Mouse (Mus musculus) embryonic stem cell, embryonic (primary cell): Measurements from ENCODE around the gene Aimp1.

ENCODE experiments used
- CTCF ChIA-PET, 4 experiments: fragments of 300-600 bp in 2 of 4; fragments of 350-600 bp in 2 of 4; sonication (Branson Sonifier 250); formaldehyde crosslinking; loops; one replicate each; lab custom pipeline; 2022; ENCODE audit warnings: inconsistent platforms in 2 of 4; lab: Charles Lee
- POLR2A ChIA-PET, 4 experiments: fragments of 300-600 bp in 2 of 4; fragments of 350-600 bp in 2 of 4; sonication (Branson Sonifier 250); formaldehyde crosslinking; loops; one replicate each; lab custom pipeline; 2022; ENCODE audit warnings: antibody characterized with exemption in 4 of 4, inconsistent platforms in 1 of 4; lab: Charles Lee

Gene Aimp1

DNA sequence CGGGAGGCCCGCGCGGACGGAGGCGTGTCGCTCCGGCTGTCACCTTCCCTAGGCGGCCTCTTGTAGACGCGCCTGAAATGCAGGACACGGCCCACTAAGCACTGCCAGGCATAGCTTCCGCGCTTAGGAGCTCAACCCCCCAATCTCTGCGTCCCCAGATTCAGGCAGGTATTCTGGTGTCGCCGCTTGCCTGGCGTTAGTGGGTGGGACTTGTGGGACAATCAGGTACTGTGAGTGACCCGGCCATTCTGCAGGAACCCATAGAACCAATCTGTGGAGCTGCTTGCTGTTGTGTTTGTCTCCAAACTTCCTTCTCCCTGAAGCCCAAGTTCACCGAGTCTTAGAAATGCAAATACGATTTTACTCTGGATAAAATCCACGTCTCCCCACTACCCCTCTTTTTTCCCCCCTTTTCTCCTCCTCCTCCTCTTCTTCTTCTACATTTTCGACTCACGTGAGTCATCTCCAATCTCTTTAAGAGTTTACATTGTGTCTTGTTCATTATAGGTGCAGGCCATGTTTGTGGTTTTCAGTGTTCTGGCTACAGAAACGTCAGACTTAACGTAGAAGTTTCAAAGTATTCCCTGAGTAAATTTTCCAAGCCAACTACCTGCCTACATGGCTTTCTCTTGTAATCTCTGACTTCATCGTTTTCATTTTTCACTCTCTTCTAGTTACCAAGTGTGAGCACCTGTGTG lies at the start of gene Aimp1:
TSS of gene Aimp1 (minus strand) at position 140 of the 698 bp plus-strand sequence.
- POLR2A ChIA-PET: interaction anchor here in 2 of 4 experiments (1.0 to 2.4 kb wide), 9 partner anchors 8 to 626 kb away, joined by 3 to 9 read pairs (median 5); partner anchors contain the start of genes Gstcd (in 1 of the 2) and Ints12 (in 1 of the 2)
- CTCF ChIA-PET: no interaction called here

- CTCF ChIA-PET: no interaction called here
- POLR2A ChIA-PET: interaction anchor here in 1 of 4 experiments (1.0 kb wide), 1 partner anchor 41 kb away, joined by 3 read pairs; the partner anchor contains the start of gene Tbck
Observed at GRCm38 (mm10) chr3:132724326-132724725, 40.2 kb upstream of the Aimp1 start.

GRCm38 (mm10) chr3:132717316-132717715 lies 33.1 kb upstream of the Aimp1 start:
- POLR2A ChIA-PET: interaction anchor here in 1 of 4 experiments (1.1 kb wide), 1 partner anchor 175 kb away, joined by 3 read pairs; no protein-coding TSS in a partner anchor
- CTCF ChIA-PET: no interaction called here

- CTCF ChIA-PET: no interaction called here
- POLR2A ChIA-PET: interaction anchor here in 1 of 4 experiments (1.1 kb wide), 1 partner anchor 31 kb away, joined by 4 read pairs; no protein-coding TSS in a partner anchor
Observed at GRCm38 (mm10) chr3:132713913-132714312, 29.7 kb upstream of the Aimp1 start.

DNA sequence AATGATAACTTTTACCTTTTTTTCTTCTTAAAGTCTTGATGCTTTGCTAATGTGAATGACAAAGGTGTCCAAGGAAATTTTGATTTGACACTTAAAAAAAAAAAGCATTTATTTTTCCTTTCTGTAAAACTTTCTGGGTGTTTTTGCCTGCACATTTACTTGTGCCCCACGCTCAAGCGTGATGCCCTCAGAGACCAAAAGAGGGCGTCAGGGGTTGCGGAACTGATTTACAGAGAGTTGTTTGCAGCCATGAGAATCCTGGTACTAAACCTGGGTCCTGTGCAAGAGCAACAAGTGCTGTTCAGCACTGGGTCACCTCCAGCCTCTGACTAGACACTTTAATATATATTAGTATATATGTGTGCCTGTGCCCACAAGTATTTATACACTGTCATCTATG lies 22.8 kb upstream of the Aimp1 start:
- CTCF ChIA-PET: no interaction called here
- POLR2A ChIA-PET: interaction anchor here in 1 of 4 experiments (1.6 kb wide), 1 partner anchor 23 kb away, joined by 4 read pairs; the partner anchor contains the start of genes Aimp1 and Tbck

DNA sequence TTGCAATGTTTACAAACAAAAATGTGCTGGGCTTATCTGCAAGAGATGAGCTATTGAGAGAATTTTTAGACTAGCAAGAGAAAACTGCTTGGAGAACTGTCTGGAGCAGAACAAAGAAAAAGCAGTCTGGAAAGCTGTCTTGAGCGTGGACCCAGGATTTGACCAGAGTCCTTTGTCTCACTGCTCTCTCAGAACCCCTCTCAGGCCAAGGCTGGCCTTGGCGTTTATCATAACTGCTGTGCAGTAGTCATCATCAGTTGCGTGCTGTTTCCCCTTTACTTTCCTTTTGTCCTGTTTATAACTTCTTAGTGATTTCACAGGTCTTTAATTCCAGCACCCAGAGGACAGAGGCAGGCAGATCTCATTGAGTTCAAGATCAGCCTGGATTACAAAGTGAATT lies 20.0 kb upstream of the Aimp1 start:
- POLR2A ChIA-PET: no interaction called here
- CTCF ChIA-PET: no interaction called here

- ChIA-PET POLR2A (interaction anchor here in 2 of 4 experiments (0.6 to 1.7 kb wide), 4 partner anchors 9 to 370 kb away, joined by 3 to 5 read pairs (median 4); partner anchors contain the start of genes Aimp1 (in 1 of the 2) and Tbck (in 1 of the 2)), CTCF (interaction anchor here in 3 of 4 experiments (0.5 to 1.2 kb wide), 3 partner anchors 69 to 878 kb away, joined by 3 to 6 read pairs (median 3); no protein-coding TSS in a partner anchor)
Observed at GRCm38 (mm10) chr3:132701368-132701767, 17.2 kb upstream of the Aimp1 start.

DNA sequence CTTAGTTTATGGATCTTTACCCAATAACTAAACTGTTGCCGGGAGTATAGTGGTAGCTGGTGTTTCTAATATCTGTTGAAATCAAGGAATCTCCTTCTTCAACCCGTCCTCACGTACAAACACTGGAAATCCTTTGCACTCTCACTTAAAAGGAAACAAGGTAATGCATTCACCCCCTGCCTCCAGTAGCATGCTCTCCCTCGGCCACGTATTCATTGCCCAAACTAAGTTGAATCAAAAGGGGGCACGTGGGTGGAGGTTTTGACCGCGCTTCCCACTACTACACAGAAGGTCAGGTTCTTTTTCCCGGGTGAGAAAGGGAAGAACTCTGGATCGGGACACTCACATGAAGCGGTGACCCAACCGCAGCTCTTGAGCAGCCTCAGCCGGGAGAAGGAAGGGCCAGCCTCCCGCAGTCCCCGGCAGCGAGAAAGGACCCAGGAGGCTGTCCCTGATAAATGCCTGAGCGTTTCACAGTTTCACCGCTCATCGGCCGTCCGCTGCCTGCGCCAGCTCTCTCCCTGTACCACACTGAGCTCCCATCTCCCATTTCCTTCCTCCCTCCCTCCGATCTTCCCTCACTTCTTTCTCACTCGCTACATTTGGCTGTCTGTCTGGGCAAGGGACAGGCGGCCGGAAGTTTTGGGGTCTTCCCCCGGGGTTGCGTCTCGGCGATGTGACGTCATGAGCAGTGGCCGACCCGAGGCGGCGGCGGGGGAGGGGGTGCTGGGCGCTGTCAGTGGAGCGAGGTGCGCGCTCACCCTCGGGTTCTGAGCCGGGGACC lies 531 bp downstream of the Aimp1 start, which contains the start of gene Tbck:
TSS of gene Tbck (plus strand) at position 698 of the 784 bp plus-strand sequence.
- CTCF ChIA-PET: no interaction called here
- POLR2A ChIA-PET: interaction anchor here in 2 of 4 experiments (0.7 to 2.4 kb wide), 13 partner anchors 8 to 1574 kb away, joined by 3 to 9 read pairs (median 4); partner anchors contain the start of genes Gstcd (in 1 of the 2), Ints12 (in 1 of the 2) and Lef1 (in 1 of the 2)

DNA sequence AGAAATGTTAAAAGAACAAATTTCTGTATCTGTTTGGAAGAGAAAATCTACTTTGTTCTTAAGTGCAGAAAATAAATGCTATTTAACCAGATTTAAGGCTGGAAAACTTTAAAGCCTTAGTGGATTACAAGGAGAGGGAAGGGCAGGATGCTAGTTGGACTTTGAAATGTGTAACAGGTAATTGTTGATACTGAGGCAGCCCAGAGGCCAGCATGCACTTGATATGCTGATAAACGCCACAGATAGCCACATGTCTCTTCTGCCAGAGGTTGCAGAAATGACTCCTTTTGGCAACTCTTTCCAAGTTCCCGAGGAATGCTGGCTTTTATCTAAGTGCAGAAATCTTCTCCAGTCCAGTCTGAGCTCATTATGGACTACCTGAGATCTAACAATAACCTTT lies 6.7 kb downstream of the Aimp1 start:
- CTCF ChIA-PET: no interaction called here
- POLR2A ChIA-PET: interaction anchor here in 1 of 4 experiments (0.6 kb wide), 1 partner anchor 500 kb away, joined by 4 read pairs; no protein-coding TSS in a partner anchor

DNA sequence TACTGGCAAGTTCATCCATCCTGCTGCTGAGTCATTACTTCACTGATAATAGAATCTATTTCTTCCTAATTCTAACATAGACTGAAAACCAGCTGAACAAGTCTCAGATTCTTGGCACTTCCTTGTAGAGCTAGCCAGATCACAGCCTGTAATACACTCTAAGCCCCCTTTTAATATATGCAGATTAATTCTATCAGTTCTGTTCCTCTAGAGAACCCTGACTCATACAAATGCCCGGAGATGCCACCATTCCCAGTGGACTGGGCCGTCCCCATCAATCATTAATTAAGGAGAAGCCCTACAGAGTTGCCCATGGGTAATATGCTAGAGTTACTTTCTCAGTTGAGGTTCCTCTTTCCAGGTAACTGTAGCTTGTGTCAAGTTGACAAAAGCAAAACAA lies 28.2 kb downstream of the Aimp1 start:
- ChIA-PET POLR2A (interaction anchor here in 1 of 4 experiments (1.4 kb wide), 1 partner anchor 13 kb away, joined by 3 read pairs; no protein-coding TSS in a partner anchor), CTCF (no interaction called here)

- POLR2A ChIA-PET: no interaction called here
- CTCF ChIA-PET: no interaction called here
Observed at GRCm38 (mm10) chr3:132653959-132654358, 30.2 kb downstream of the Aimp1 start.

GRCm38 (mm10) chr3:132651776-132652175 lies 32.4 kb downstream of the Aimp1 start:
- POLR2A ChIA-PET: no interaction called here
- CTCF ChIA-PET: no interaction called here

DNA sequence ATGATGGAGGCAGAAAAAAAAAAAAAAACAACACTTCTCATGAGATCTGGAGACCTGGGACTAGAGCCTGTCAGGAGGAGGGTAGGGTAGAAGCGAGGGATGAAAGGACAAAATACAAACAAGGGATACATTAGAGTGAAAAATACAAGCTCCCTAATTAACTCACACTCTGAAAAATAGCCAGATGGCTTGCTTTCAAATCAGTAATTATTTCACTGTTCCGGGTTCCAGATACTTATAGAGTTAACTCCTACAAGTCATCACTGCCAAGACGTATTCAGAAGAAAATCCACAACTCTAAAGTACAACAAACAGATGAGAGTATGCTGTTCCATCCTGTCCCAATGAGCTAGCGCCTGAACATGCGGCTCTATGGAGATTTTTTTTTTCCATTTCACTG lies 34.0 kb downstream of the Aimp1 start:
- POLR2A ChIA-PET: interaction anchor here in 1 of 4 experiments (1.5 kb wide), 1 partner anchor 45 kb away, joined by 3 read pairs; no protein-coding TSS in a partner anchor
- CTCF ChIA-PET: interaction anchor here in 1 of 4 experiments (0.6 kb wide), 1 partner anchor 677 kb away, joined by 5 read pairs; no protein-coding TSS in a partner anchor

DNA sequence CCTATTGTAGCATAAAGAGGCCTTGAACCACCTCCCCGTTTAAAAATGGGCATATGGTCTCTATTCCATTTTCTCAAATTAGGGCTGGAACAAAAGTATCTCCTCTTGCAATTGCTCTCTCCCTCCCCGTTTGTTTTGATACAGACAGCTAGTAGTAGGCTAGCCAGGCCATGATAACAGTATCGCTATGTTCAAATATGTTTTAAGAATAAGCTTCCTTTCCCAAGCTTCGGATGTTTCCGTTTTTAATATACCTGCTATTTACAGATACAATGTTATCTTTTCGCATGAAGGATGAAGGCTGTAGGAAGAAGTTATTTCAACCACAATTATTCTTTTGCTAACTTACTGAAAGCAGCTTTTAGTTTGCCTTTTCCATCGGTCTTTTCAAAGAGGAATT lies 34.8 kb downstream of the Aimp1 start:
- ChIA-PET POLR2A (interaction anchor here in 1 of 4 experiments (1.5 kb wide), 1 partner anchor 46 kb away, joined by 3 read pairs; no protein-coding TSS in a partner anchor), CTCF (interaction anchor here in 1 of 4 experiments (0.6 to 1.0 kb wide), 2 partner anchors 23 to 676 kb away, joined by 5 to 7 read pairs; no protein-coding TSS in a partner anchor)

DNA sequence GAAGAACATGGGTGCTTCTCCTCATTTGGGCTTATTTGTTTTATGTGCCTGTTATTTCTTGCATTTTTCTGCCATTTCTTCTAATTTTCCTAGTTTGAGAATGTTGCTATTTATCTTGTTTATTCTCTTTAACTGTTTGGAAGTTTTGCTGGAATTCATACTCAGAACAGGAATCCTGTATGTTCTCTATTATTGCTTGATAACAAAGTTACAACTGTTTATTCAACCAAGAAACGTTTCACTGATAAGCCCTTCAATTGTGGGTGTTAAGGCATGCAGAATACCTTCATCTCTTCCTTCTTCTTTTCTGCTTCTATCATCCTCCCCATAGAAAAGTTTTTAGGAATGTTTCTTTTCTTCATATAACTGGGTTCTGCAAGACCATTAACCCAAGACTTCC lies 37.4 kb downstream of the Aimp1 start:
- POLR2A ChIA-PET: no interaction called here
- CTCF ChIA-PET: no interaction called here

GRCm38 (mm10) chr3:132644071-132644470 lies 40.1 kb downstream of the Aimp1 start:
- POLR2A ChIA-PET: no interaction called here
- CTCF ChIA-PET: no interaction called here

DNA sequence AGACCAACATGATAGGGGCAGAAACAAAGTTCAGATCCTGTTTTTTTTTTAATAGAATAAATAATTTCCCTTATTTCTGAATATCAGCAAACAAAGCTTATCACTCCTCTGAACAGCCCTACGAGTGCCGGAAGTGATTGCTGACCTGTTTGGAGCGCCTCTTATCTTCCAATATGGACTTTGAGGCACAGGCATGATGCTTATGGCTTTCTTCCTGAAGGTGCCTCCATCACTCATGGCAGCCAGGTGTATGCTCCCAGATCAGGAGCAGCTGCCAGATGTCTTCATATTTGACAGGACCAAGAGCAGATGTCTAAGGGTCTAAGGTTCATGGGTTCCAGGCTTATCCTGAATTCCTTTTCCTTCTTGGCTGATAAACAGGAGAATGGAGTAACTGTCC lies 47.1 kb downstream of the Aimp1 start:
- POLR2A ChIA-PET: no interaction called here
- CTCF ChIA-PET: no interaction called here

- ChIA-PET CTCF (no interaction called here), POLR2A (no interaction called here)
Observed at GRCm38 (mm10) chr3:132633261-132633660, 50.9 kb downstream of the Aimp1 start.
